Mouse (Mus musculus): ENCODE measurements at regions not wholly inside any gene's neighbourhood (a gene's known extent, or its start where the extent isn't known, plus 50 kb on each side); places are given as distances from the start of the nearest gene placed in this dataset.

GRCm38 (mm10) chr2:139147004-139147403 lies 346.7 kb upstream of the Sptlc3 start:
- Histone ChIP-seq H3K4me2 (ENCODE audit: low read depth, low read length) (no peak overlapping the region), H3K4me1 (ENCODE audit: control insufficient read depth, insufficient read depth, low read length) (no peaks in the 10 kb centered on the region), H3K9ac (replicated peaks; ENCODE audit: low read depth, low read length) (no peak overlapping the region), H3K27ac (ENCODE audit: low read depth, low read length) (no peak overlapping the region), H3K36me3 (ENCODE audit: control insufficient read depth, insufficient read depth, low read length) (no peaks in the 10 kb centered on the region), H3K9me3 (ENCODE audit: control insufficient read depth, low read length) (no peaks in the 10 kb centered on the region), H3K4me3 (ENCODE audit: low read depth, low read length) (no peak overlapping the region), H3K27me3 (ENCODE audit: control insufficient read depth, insufficient read depth, low read length) (no peaks in the 10 kb centered on the region)
- 85% methylated on average over 1 of the region's 1 CpGs for WGBS
- ATAC-seq (ENCODE audit: low read depth), result no peak

GRCm38 (mm10) chr2:139179641-139180040 lies 314.1 kb upstream of the Sptlc3 start:
- no peak for ATAC-seq (ENCODE audit: low read depth)
- H3K36me3 ChIP-seq (ENCODE audit: control insufficient read depth, insufficient read depth, low read length), result no peaks in the 10 kb centered on the region
- H3K4me3 ChIP-seq (ENCODE audit: low read depth, low read length), result no peak overlapping the region
- H3K9ac ChIP-seq (replicated peaks; ENCODE audit: low read depth, low read length), result no peak overlapping the region
- H3K27me3 ChIP-seq (ENCODE audit: control insufficient read depth, insufficient read depth, low read length), result no peaks in the 10 kb centered on the region
- 70% methylated on average over 2 of the region's 2 CpGs for WGBS
- no peak overlapping the region for H3K27ac ChIP-seq (ENCODE audit: low read depth, low read length)
- H3K9me3 ChIP-seq (ENCODE audit: control insufficient read depth, low read length), result no peaks in the 10 kb centered on the region
- H3K4me1 ChIP-seq (ENCODE audit: control insufficient read depth, insufficient read depth, low read length), result no peaks in the 10 kb centered on the region
- no peak overlapping the region for H3K4me2 ChIP-seq (ENCODE audit: low read depth, low read length)

DNA sequence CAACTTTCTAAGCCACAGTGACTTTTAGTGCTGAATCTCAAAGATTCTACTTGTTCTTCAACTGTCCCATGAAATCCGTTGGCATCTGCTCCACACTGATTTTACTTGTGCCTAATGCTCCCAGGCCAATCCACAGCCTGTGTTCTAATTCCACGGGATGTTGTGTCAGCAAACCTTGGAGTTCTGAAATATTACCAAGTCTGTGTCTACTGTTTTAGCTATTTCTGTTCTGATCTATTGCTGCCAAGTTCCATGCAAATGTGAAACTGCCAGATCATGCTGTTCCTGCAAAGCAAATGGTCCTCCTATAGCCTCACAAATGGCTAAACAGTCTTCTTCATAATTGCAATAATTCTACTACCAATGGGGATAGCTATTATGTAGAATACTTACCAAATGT lies 295.4 kb upstream of the Sptlc3 start:
- Histone ChIP-seq H3K4me3 (ENCODE audit: low read depth, low read length) (no peak overlapping the region), H3K4me1 (ENCODE audit: control insufficient read depth, insufficient read depth, low read length) (no peaks in the 10 kb centered on the region), H3K27me3 (ENCODE audit: control insufficient read depth, insufficient read depth, low read length) (no peaks in the 10 kb centered on the region), H3K9ac (replicated peaks; ENCODE audit: low read depth, low read length) (no peak overlapping the region), H3K27ac (ENCODE audit: low read depth, low read length) (no peak overlapping the region), H3K36me3 (ENCODE audit: control insufficient read depth, insufficient read depth, low read length) (no peaks in the 10 kb centered on the region), H3K9me3 (ENCODE audit: control insufficient read depth, low read length) (no peaks in the 10 kb centered on the region), H3K4me2 (ENCODE audit: low read depth, low read length) (no peak overlapping the region)
- WGBS, result 85% methylated on average over 2 of the region's 2 CpGs
- ATAC-seq (ENCODE audit: low read depth), result no peak

GRCm38 (mm10) chr2:139207649-139208048 lies 286.1 kb upstream of the Sptlc3 start:
- H3K27ac ChIP-seq (ENCODE audit: low read depth, low read length), result no peak overlapping the region
- WGBS, result 63% methylated on average over 1 of the region's 1 CpGs
- no peak overlapping the region for H3K4me3 ChIP-seq (ENCODE audit: low read depth, low read length)
- no peaks in the 10 kb centered on the region for H3K9me3 ChIP-seq (ENCODE audit: control insufficient read depth, low read length)
- no peaks in the 10 kb centered on the region for H3K27me3 ChIP-seq (ENCODE audit: control insufficient read depth, insufficient read depth, low read length)
- H3K9ac ChIP-seq (replicated peaks; ENCODE audit: low read depth, low read length), result no peak overlapping the region
- H3K4me2 ChIP-seq (ENCODE audit: low read depth, low read length), result no peak overlapping the region
- ATAC-seq (ENCODE audit: low read depth), result no peak
- no peaks in the 10 kb centered on the region for H3K36me3 ChIP-seq (ENCODE audit: control insufficient read depth, insufficient read depth, low read length)
- no peaks in the 10 kb centered on the region for H3K4me1 ChIP-seq (ENCODE audit: control insufficient read depth, insufficient read depth, low read length)

- ATAC-seq (ENCODE audit: low read depth), result peak; percentile 58
- WGBS, result 37% methylated on average over 9 of the region's 9 CpGs
- no peak overlapping the region for H3K27ac ChIP-seq (ENCODE audit: low read depth, low read length)
- H3K4me2 ChIP-seq (ENCODE audit: low read depth, low read length), result no peak overlapping the region
- H3K4me1 ChIP-seq (ENCODE audit: control insufficient read depth, insufficient read depth, low read length), result no peaks in the 10 kb centered on the region
- no peaks in the 10 kb centered on the region for H3K36me3 ChIP-seq (ENCODE audit: control insufficient read depth, insufficient read depth, low read length)
- no peak overlapping the region for H3K4me3 ChIP-seq (ENCODE audit: low read depth, low read length)
- no peaks in the 10 kb centered on the region for H3K27me3 ChIP-seq (ENCODE audit: control insufficient read depth, insufficient read depth, low read length)
- H3K9ac ChIP-seq (replicated peaks; ENCODE audit: low read depth, low read length), result no peak overlapping the region
- no peaks in the 10 kb centered on the region for H3K9me3 ChIP-seq (ENCODE audit: control insufficient read depth, low read length)
These were observed 272.8 kb upstream of the Sptlc3 start for GRCm38 (mm10) chr2:139220757-139221400.

DNA sequence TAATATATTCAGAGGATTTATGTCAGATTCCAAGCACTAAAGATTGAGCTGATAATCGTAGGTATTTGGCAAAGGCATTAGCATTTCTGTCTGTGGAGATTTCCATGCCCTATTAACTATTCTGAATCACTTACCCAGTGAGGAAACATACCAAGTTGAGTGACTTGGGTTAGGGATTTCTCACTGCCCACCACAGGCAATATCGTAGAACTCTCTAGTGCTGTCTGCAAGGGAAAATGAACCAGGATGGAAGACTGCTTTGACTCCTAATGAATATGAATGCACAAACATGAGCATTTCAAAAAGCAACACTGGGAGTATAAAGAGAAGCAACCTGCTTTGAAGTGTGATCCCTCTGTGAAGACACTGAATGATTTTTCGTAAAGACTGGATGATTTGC lies 263.3 kb upstream of the Sptlc3 start:
- no peak overlapping the region for H3K4me3 ChIP-seq (ENCODE audit: low read depth, low read length)
- ATAC-seq (ENCODE audit: low read depth), result no peak
- no peaks in the 10 kb centered on the region for H3K27me3 ChIP-seq (ENCODE audit: control insufficient read depth, insufficient read depth, low read length)
- no peak overlapping the region for H3K9ac ChIP-seq (replicated peaks; ENCODE audit: low read depth, low read length)
- no peaks in the 10 kb centered on the region for H3K36me3 ChIP-seq (ENCODE audit: control insufficient read depth, insufficient read depth, low read length)
- no peak overlapping the region for H3K27ac ChIP-seq (ENCODE audit: low read depth, low read length)
- H3K9me3 ChIP-seq (ENCODE audit: control insufficient read depth, low read length), result no peaks in the 10 kb centered on the region
- no peak overlapping the region for H3K4me2 ChIP-seq (ENCODE audit: low read depth, low read length)
- no peaks in the 10 kb centered on the region for H3K4me1 ChIP-seq (ENCODE audit: control insufficient read depth, insufficient read depth, low read length)
- WGBS, result 16% methylated on average over 3 of the region's 3 CpGs

DNA sequence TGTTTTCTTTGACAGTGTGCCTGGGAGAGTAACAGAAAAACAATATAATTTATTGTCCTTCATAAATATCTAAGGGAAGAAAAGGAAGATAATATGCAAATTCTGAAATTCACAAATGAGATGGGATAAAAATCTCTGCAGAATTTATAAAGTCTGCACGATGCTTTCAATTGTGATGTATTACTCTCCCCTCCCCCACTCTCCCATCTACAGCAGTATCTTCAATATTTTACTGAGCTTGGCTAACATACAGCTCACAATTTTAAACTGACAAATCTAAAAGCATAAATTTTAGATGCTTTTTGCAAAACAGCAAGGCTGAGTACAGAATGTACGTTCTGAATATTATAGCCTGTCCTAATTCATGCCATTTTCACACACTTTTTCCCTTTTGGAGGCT lies 243.6 kb upstream of the Sptlc3 start:
- WGBS, result 62% methylated on average over 2 of the region's 2 CpGs
- ATAC-seq (ENCODE audit: low read depth), result no peak
- H3K9me3 ChIP-seq (ENCODE audit: control insufficient read depth, low read length), result no peaks in the 10 kb centered on the region

DNA sequence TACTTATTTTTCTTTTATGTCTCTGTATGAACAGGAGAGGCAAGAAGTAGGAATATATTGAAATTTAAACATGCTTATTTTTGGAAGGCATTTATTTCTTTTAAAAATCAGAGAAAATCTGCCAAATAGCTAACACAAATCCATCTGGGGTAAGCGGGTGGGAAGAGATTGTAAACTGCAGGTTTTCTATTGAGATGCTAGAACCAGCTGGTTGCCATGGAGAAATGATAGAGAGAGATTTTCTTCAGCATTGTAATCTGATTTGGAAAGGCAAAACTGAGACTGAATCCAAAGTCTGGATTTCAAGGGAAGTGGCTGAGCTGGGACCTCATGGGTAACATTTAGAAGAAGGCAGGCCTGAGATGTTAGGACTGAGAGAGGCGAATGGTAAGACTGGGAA lies 226.6 kb upstream of the Sptlc3 start:
- H3K4me3 ChIP-seq (ENCODE audit: low read depth, low read length), result no peak overlapping the region
- H3K27me3 ChIP-seq (ENCODE audit: control insufficient read depth, insufficient read depth, low read length), result no peaks in the 10 kb centered on the region
- no peak overlapping the region for H3K27ac ChIP-seq (ENCODE audit: low read depth, low read length)
- no peaks in the 10 kb centered on the region for H3K36me3 ChIP-seq (ENCODE audit: control insufficient read depth, insufficient read depth, low read length)
- 85% methylated on average over 2 of the region's 2 CpGs for WGBS
- no peaks in the 10 kb centered on the region for H3K4me1 ChIP-seq (ENCODE audit: control insufficient read depth, insufficient read depth, low read length)
- no peak overlapping the region for H3K4me2 ChIP-seq (ENCODE audit: low read depth, low read length)
- no peak overlapping the region for H3K9ac ChIP-seq (replicated peaks; ENCODE audit: low read depth, low read length)
- ATAC-seq (ENCODE audit: low read depth), result no peak
- H3K9me3 ChIP-seq (ENCODE audit: control insufficient read depth, low read length), result no peaks in the 10 kb centered on the region

More for the DNA sequence above, 243.6 kb upstream of the Sptlc3 start:
- H3K4me3 ChIP-seq (ENCODE audit: low read depth, low read length), result no peak overlapping the region
- H3K9ac ChIP-seq (replicated peaks; ENCODE audit: low read depth, low read length), result no peak overlapping the region
- H3K36me3 ChIP-seq (ENCODE audit: control insufficient read depth, insufficient read depth, low read length), result no peaks in the 10 kb centered on the region
- no peak overlapping the region for H3K27ac ChIP-seq (ENCODE audit: low read depth, low read length)
- no peaks in the 10 kb centered on the region for H3K4me1 ChIP-seq (ENCODE audit: control insufficient read depth, insufficient read depth, low read length)
- H3K27me3 ChIP-seq (ENCODE audit: control insufficient read depth, insufficient read depth, low read length), result no peaks in the 10 kb centered on the region
- no peak overlapping the region for H3K4me2 ChIP-seq (ENCODE audit: low read depth, low read length)

GRCm38 (mm10) chr2:139276581-139276980 lies 217.1 kb upstream of the Sptlc3 start:
- H3K36me3 ChIP-seq (ENCODE audit: control insufficient read depth, insufficient read depth, low read length), result no peaks in the 10 kb centered on the region
- H3K27ac ChIP-seq (ENCODE audit: low read depth, low read length), result no peak overlapping the region
- no peak overlapping the region for H3K9ac ChIP-seq (replicated peaks; ENCODE audit: low read depth, low read length)
- H3K4me2 ChIP-seq (ENCODE audit: low read depth, low read length), result no peak overlapping the region
- ATAC-seq (ENCODE audit: low read depth), result no peak
- H3K4me3 ChIP-seq (ENCODE audit: low read depth, low read length), result no peak overlapping the region
- no peaks in the 10 kb centered on the region for H3K9me3 ChIP-seq (ENCODE audit: control insufficient read depth, low read length)
- H3K4me1 ChIP-seq (ENCODE audit: control insufficient read depth, insufficient read depth, low read length), result no peaks in the 10 kb centered on the region
- H3K27me3 ChIP-seq (ENCODE audit: control insufficient read depth, insufficient read depth, low read length), result no peaks in the 10 kb centered on the region
- WGBS, result 71% methylated on average over 5 of the region's 5 CpGs
